Mouse (Mus musculus): ENCODE results near the gene Adam22.

- TF ChIP-seq CTCF (conservative IDR thresholded peaks at IDR 0.05; ENCODE audit: insufficient read depth, insufficient read length, low read depth, low read length) (no peak), POLR2A (IDR thresholded peaks at IDR 0.05; ENCODE audit: low read depth, low read length) (no peak)
Observed at GRCm38 (mm10) chr5:8227073-8227472, 140.9 kb downstream of the Adam22 start.

All from kidney, adult 2 months (tissue).